ENCODE assay signal across 22 mouse cellular contexts in the genomic region with DNA sequence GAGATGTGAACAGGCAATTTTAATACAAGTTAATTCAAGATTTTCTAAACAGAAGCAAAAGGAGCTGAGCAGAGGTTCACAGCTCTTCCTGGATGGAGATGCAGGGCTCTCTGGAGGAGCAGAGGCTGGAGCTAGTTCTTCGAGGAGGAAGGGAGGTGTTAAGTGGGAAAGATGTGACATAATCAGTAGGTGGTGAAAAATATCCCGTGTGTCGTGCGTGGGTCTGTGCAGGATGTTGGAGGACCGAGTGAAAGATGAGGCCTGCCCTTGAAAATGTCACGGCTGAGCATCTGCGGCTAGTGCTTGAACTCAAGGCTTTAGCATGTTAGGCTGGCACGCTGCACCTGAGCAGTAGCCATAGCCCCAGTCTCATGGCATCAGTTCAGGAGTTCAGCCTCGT. TPM values are rescaled to one million over a fixed set of nuclear protein-coding genes. Genes with fewer than 3 reads are reported as not detected.
"Had no signal": no experiment of that assay in that cellular context is flagged by ENCODE, and none has a peak within 500 bp of the region (broad histone marks: within the 10 kb centered on the region; RNA-seq: fewer than 3 reads in every experiment).

No protein-coding gene starts in this region.

- H3K4me1 ChIP-seq: kidney, embryonic 15.5 days; limb, embryonic 15.5 days; liver, embryonic 12.5 days; lung, embryonic 15.5 days had no signal

- H3K27ac ChIP-seq: kidney, embryonic 15.5 days; limb, embryonic 15.5 days; liver, embryonic 12.5 days; lung, embryonic 15.5 days; macrophage; midbrain, embryonic 12.5 days had no signal

- H3K9me3 ChIP-seq: kidney, embryonic 15.5 days; limb, embryonic 15.5 days; liver, embryonic 12.5 days; lung, embryonic 15.5 days; megakaryocyte, embryonic 14.5 days; midbrain, embryonic 12.5 days had no signal

- H3K9ac ChIP-seq: kidney, embryonic 15.5 days; limb, embryonic 15.5 days; liver, embryonic 12.5 days; lung, embryonic 15.5 days; midbrain, embryonic 12.5 days had no signal

- H3K4me3 ChIP-seq: kidney, embryonic 15.5 days; limb, embryonic 15.5 days; liver, embryonic 12.5 days; lung, embryonic 15.5 days; megakaryocyte, embryonic 14.5 days; midbrain, embryonic 12.5 days had no signal

- H3K36me3 ChIP-seq: kidney, embryonic 15.5 days; limb, embryonic 15.5 days; liver, embryonic 12.5 days; lung, embryonic 15.5 days; midbrain, embryonic 12.5 days had no signal

- H3K4me2 ChIP-seq: kidney, embryonic 15.5 days; limb, embryonic 15.5 days; liver, embryonic 12.5 days; lung, embryonic 15.5 days; midbrain, embryonic 12.5 days had no signal

- ATAC-seq: intestine, embryonic 16.5 days; liver, embryonic 12.5 days had no signal

- DNase-seq: kidney, adult 2 months; kidney, postnatal 14 days; lung, postnatal 14 days; spleen, adult 18-20 months; thymus, postnatal 36 days had no signal

RNA-seq across cellular contexts. Expression of gene Mei1, which starts 15.8 kb away (rescaled TPM):
- total RNA-seq: midbrain, postnatal 0 days had no signal
- polyA plus RNA-seq: intestine, embryonic 16.5 days; kidney, adult 2 months; liver, embryonic 12.5 days; liver, embryonic 16.5 days; macrophage; neural tube, embryonic 14.5 days; thymus, postnatal 0 days had no signal

RNA-seq across cellular contexts. Expression of gene 4930407I10Rik, which starts 26.7 kb away (rescaled TPM):
- total RNA-seq: layer of hippocampus, adult 8-10 months; layer of hippocampus, postnatal 14 days; midbrain, postnatal 0 days had no signal
- polyA plus RNA-seq: intestine, embryonic 16.5 days; large intestine, adult 2 months; limb, embryonic 11.5 days; limb, embryonic 15.5 days; liver, embryonic 12.5 days; liver, embryonic 16.5 days; lung, embryonic 15.5 days; macrophage; midbrain, embryonic 12.5 days; midbrain, postnatal 0 days; neural tube, embryonic 14.5 days; stomach, embryonic 14.5 days had no signal
